Mouse (Mus musculus) stomach, postnatal 0 days (tissue): ENCODE results near the gene Ugp2.

Experiments used
- CTCF ChIP-seq: IDR thresholded peaks from 2 replicates; pipeline ENCODE4 v1.5.1; 2016; ENCODE audit warnings: antibody characterized with exemption, low read depth, mild to moderate bottlenecking, moderate library complexity
- EP300 ChIP-seq: optimal IDR thresholded peaks from 2 replicates; pipeline ENCODE3; 2016; ENCODE audit warnings: antibody characterized with exemption

DNA sequence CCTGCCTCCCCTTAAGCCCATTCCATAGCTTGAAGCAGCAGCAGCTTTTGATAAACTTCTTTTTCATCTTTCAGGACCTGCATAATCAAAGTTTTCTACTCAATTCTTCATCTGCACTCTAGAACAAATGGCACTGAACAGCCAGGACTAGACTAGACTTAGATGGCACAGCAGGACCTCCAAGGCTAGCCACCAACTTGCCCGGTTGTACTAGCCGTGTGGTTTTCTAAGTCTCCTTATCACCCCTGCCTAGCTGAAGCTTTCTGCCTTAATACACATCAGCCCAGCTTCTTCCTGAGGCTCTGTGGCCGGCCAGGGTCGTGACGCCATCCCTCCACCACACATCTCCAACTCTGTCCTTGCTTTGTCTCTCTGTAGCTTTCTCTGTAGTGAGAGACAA lies 42.9 kb downstream of the Ugp2 start:
- TF ChIP-seq CTCF, result no peak
- no peak for TF ChIP-seq EP300
